Mouse (Mus musculus): Measurements from ENCODE around the gene Hist1h2ae. TPM values are rescaled to one million over a fixed set of nuclear protein-coding genes. Genes with fewer than 3 reads are reported as not detected.
A peak's percentile ranks its signal among the peaks of the same experiment; 100 is the strongest.
"Not testable (repeated sequence)": the region's sequence is repeated elsewhere in the genome, so short reads cannot be mapped to it uniquely, and the experiment has no call there.

Gene Hist1h2ae
- total and polyA plus RNA-seq, 2 experiments from 2014 or later, result 5.9 to 98.8 TPM

GRCm38 (mm10) chr13:23573034-23573897 is 2.2 kb upstream of the Hist1h2ae start:
- not testable (repeated sequence) for H3K36me3 ChIP-seq (ENCODE audit: insufficient read depth, low read length); H3K27me3 ChIP-seq (ENCODE audit: insufficient read depth, low read length); H3K9ac ChIP-seq (replicated peaks; ENCODE audit: low read length, poor library complexity, severe bottlenecking); DNase-seq (ENCODE audit: low spot score); H3K9me3 ChIP-seq (ENCODE audit: low read length); H3K4me1 ChIP-seq (ENCODE audit: insufficient read depth, low read length); ATAC-seq (ENCODE audit: low FRiP score)
- peak overlapping the region; percentile 30; the same call in 1 of the 2 replicates for H3K4me3 ChIP-seq (ENCODE audit: low read depth, low read length)
- 12% methylated on average over 18 of the region's 20 CpGs for WGBS
- peak overlapping the region; percentile 47; the same call in 1 of the 2 replicates for H3K27ac ChIP-seq (ENCODE audit: low read depth, low read length)
- H3K4me2 ChIP-seq (ENCODE audit: low read depth, low read length, poor library complexity, severe bottlenecking), result peak overlapping the region; percentile 54

DNA sequence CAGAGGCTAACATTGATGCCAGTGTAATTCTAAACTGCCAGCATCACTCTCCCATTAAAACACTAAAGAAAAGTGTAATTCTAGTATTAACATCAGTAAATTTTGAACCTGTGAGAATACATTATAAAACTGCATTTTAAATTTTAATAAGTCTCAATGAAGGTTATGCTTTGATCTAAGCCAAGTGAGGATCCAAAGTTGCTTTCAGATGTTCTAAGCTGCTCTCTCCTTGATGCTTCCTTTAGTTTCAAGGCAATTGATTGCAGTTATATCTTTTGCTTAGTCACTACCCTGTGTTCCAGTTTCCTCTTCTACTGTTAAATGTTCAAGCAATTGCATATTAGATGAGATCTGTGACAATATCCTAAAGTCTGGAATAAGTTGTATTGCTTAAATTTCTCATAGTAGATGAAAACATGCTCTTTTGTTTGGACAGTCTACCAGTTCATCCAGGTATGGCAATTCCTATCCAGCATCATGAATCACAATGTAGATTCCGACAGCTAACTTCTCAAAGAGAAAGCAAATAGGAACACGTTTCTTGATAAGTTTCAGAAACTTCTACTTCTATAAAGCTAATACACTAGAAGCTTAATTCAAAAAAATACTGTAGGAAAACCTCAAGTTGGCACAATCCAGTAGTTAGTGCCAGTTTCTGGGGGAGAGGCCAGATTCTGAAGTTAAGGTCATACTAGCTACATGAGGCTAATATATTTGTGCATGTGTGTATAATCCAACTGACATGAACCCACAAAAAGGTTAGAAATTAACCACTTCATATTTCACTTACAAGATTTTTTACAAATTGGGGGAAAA is 1.4 kb upstream of the Hist1h2ae start:
- no peak overlapping the region for H3K27ac ChIP-seq (ENCODE audit: low read depth, low read length)
- TF ChIP-seq CTCF (IDR thresholded peaks at IDR 0.05), result no peak
- 0 out of 2 replicates have a peak, but pooled peaks cover 8% of the 10 kb centered on the region for H3K4me1 ChIP-seq (ENCODE audit: insufficient read depth, low read length)
- H3K4me3 ChIP-seq (ENCODE audit: low read depth, low read length), result peak overlapping the region; percentile 39; the same call in 1 of the 2 replicates
- 45% methylated on average over 2 of the region's 2 CpGs for WGBS
- ATAC-seq (ENCODE audit: low FRiP score) (no peak), DNase-seq (ENCODE audit: low spot score) (no peak)
- 0 out of 2 replicates have a peak overlapping the region, but pooled peaks have one; percentile 20 for H3K9ac ChIP-seq (replicated peaks; ENCODE audit: low read length, poor library complexity, severe bottlenecking)
- H3K27me3 ChIP-seq (ENCODE audit: insufficient read depth, low read length), result no peaks in the 10 kb centered on the region
- no peaks in the 10 kb centered on the region for H3K36me3 ChIP-seq (ENCODE audit: insufficient read depth, low read length)
- H3K9me3 ChIP-seq (ENCODE audit: low read length), result no peaks in the 10 kb centered on the region
- peak overlapping the region; percentile 52 for H3K4me2 ChIP-seq (ENCODE audit: low read depth, low read length, poor library complexity, severe bottlenecking)

DNA sequence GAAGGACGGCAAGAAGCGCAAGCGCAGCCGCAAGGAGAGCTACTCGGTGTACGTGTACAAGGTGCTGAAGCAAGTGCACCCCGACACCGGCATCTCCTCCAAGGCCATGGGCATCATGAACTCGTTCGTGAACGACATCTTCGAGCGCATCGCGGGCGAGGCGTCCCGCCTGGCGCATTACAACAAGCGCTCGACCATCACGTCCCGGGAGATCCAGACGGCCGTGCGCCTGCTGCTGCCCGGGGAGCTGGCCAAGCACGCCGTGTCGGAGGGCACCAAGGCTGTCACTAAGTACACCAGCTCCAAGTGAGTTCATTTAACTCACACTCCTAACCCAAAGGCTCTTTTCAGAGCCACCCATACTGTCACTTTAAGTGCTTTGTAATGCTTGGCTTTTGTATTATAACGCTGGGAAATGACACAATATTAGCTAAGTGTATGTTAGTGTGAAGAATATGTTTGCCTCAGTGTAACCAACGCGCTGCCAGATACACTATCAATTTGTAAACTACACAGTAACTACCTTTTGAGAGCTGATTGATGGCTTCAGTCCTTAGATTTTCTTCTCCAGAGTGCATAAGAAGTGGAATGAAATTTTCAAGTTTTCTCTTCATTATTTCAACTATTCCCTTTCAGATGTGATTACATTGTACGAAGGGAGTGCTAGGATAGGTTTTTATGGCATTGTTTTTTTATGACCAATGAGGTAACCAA is 641 bp upstream of the Hist1h2ae start:
- not testable (repeated sequence) for DNase-seq (ENCODE audit: low spot score); H3K27me3 ChIP-seq (ENCODE audit: insufficient read depth, low read length); H3K4me1 ChIP-seq (ENCODE audit: insufficient read depth, low read length); H3K9me3 ChIP-seq (ENCODE audit: low read length); ATAC-seq (ENCODE audit: low FRiP score); H3K36me3 ChIP-seq (ENCODE audit: insufficient read depth, low read length)
- Histone ChIP-seq H3K4me3 (ENCODE audit: low read depth, low read length) (peak overlapping the region; percentile 39), H3K4me2 (ENCODE audit: low read depth, low read length, poor library complexity, severe bottlenecking) (peak overlapping the region; percentile 52), H3K9ac (replicated peaks; ENCODE audit: low read length, poor library complexity, severe bottlenecking) (peak overlapping the region; percentile 50; the same call in 1 of the 2 replicates), H3K27ac (ENCODE audit: low read depth, low read length) (peak overlapping the region; percentile 86)
- under 1% methylated on average over 8 of the region's 34 CpGs for WGBS

- H3K9me3 ChIP-seq (ENCODE audit: low read length); DNase-seq (ENCODE audit: low spot score); H3K36me3 ChIP-seq (ENCODE audit: insufficient read depth, low read length); H3K27me3 ChIP-seq (ENCODE audit: insufficient read depth, low read length); H3K4me1 ChIP-seq (ENCODE audit: insufficient read depth, low read length): not testable (repeated sequence)
- Histone ChIP-seq H3K27ac (ENCODE audit: low read depth, low read length) (peak overlapping the region; percentile 86), H3K9ac (replicated peaks; ENCODE audit: low read length, poor library complexity, severe bottlenecking) (0 out of 2 replicates have a peak overlapping the region, but pooled peaks have one; percentile 36), H3K4me3 (ENCODE audit: low read depth, low read length) (peak overlapping the region; percentile 39), H3K4me2 (ENCODE audit: low read depth, low read length, poor library complexity, severe bottlenecking) (peak overlapping the region; percentile 52)
- WGBS, result under 1% methylated on average over 15 of the region's 41 CpGs
- peak; percentile 19; the same call in 1 of the 2 replicates for ATAC-seq (ENCODE audit: low FRiP score)
These were observed 579 bp downstream of the Hist1h2ae start for GRCm38 (mm10) chr13:23570261-23571021.

DNA sequence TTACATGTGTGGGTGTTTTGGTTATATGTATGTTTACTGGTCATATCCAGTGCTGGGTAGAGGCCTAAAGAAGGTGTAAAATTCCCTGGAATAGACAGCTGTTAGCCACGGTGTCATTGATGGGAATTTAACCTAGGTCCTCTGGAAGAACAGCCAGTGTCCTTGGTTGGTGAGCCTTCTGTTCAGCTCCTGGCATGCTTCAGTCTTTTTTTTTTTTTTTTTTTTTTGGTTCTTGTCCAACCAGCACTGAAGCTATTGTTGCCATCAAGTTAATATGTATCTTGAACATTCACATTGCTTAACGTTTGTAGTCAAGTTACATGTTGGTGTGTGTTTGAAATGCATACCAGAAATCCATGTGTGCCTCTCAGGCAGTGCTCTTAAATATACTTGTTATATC is 6.5 kb downstream of the Hist1h2ae start:
- no peak for DNase-seq (ENCODE audit: low spot score)
- Histone ChIP-seq H3K27ac (ENCODE audit: low read depth, low read length) (no peak overlapping the region), H3K27me3 (ENCODE audit: insufficient read depth, low read length) (no peaks in the 10 kb centered on the region), H3K36me3 (ENCODE audit: insufficient read depth, low read length) (no peaks in the 10 kb centered on the region), H3K9me3 (ENCODE audit: low read length) (no peaks in the 10 kb centered on the region), H3K4me1 (ENCODE audit: insufficient read depth, low read length) (no peaks in the 10 kb centered on the region), H3K4me2 (ENCODE audit: low read depth, low read length, poor library complexity, severe bottlenecking) (no peak overlapping the region), H3K4me3 (ENCODE audit: low read depth, low read length) (no peak overlapping the region), H3K9ac (replicated peaks; ENCODE audit: low read length, poor library complexity, severe bottlenecking) (no peak overlapping the region)
- 89% methylated on average over 2 of the region's 2 CpGs for WGBS
- no peak for ATAC-seq (ENCODE audit: low FRiP score)
- TF ChIP-seq CTCF (IDR thresholded peaks at IDR 0.05), result no peak
